Mouse (Mus musculus): ENCODE results near the gene Fsd2. TPM values are rescaled to one million over a fixed set of nuclear protein-coding genes. Genes with fewer than 3 reads are reported as not detected.

Fsd2 gene
- total and polyA plus RNA-seq, 3 experiments = 0.26 to 1.6 (median 0.54) TPM

DNA sequence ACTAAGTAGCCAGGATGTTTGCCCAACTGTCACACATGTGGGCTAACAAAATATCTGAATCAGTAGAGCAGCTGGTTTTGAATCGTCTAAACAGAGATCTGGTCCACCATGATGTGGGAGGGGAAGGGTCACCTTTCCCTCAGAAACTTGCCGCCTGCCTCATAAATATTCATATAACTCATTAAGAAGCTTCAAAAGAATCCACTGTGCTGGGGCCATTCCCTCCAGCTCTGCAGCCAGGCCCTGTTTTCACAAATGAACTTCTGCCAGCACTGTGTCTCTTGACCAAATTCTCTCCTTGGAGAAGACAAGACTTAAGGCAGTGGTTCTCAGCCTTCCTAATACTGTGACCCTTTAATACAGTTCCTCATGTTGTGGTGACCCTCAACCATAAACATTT is 27.2 kb downstream of the Fsd2 start:
- H3K4me1 ChIP-seq (ENCODE audit: control insufficient read depth in 1 of 2, insufficient read depth in 2 of 2) = peaks cover 0 to 5% of the 10 kb centered on the region in 2 experiments; a peak in 1 of 4 replicates
- no peak overlapping the region for H3K9ac ChIP-seq (ENCODE audit: insufficient read depth, low read depth)
- no peaks in the 10 kb centered on the region for H3K27me3 ChIP-seq (replicated peaks)
- no peak overlapping the region for H3K4me2 ChIP-seq (ENCODE audit: insufficient read depth, low read depth, poor library complexity, severe bottlenecking)
- in situ Hi-C loops (cut with MboI; ENCODE audit: low pct_ligation_motif_present, low pct_unique_long_range_greater_than_20kb, low sequenced_read_pairs) = no loop called here
- dilution Hi-C loops (cut with MboI; ENCODE audit: extremely low pct_ligation_motif_present, extremely low pct_unique_long_range_greater_than_20kb, low sequenced_read_pairs) = no loop called here
- no peak for DNase-seq (ENCODE audit: extremely low read depth)
- TF ChIP-seq ZMIZ1 (IDR thresholded peaks at IDR 0.05; ENCODE audit: low read depth, low read length) (no peak), BHLHE40 (IDR thresholded peaks at IDR 0.05; ENCODE audit: low read depth, low read length) (no peak), ZNF384 (IDR thresholded peaks at IDR 0.05; ENCODE audit: low read depth, low read length) (no peak), ZC3H11A (IDR thresholded peaks at IDR 0.05; ENCODE audit: low read depth, low read length) (no peak), SIN3A (IDR thresholded peaks at IDR 0.05; ENCODE audit: low read length) (no peak), KAT2A (IDR thresholded peaks at IDR 0.05; ENCODE audit: insufficient replicate concordance, low read length) (no peak), E2F4 (IDR thresholded peaks at IDR 0.05; ENCODE audit: insufficient replicate concordance, low read depth, low read length) (no peak), CHD2 (IDR thresholded peaks at IDR 0.05; ENCODE audit: low read length) (no peak), UBTF (IDR thresholded peaks at IDR 0.05; ENCODE audit: low read depth, low read length) (no peak), NELFE (IDR thresholded peaks at IDR 0.05; ENCODE audit: low read depth, low read length) (no peak), CHD1 (IDR thresholded peaks at IDR 0.05; ENCODE audit: low read depth, low read length) (no peak), HCFC1 (IDR thresholded peaks at IDR 0.05; ENCODE audit: low read depth, low read length) (no peak), SMC3 (IDR thresholded peaks at IDR 0.05; ENCODE audit: low read depth, low read length) (no peak), JUN (IDR thresholded peaks at IDR 0.05; ENCODE audit: insufficient read depth, low read depth, low read length) (no peak), ZKSCAN1 (IDR thresholded peaks at IDR 0.05; ENCODE audit: borderline replicate concordance, low read depth, low read length) (no peak), USF2 (conservative IDR thresholded peaks at IDR 0.05; ENCODE audit: low read depth, low read length) (no peak), MYC (IDR thresholded peaks at IDR 0.05; ENCODE audit: low read depth, low read length) (no peak), MAX (IDR thresholded peaks at IDR 0.05; ENCODE audit: low read length) (no peak)
- H3K36me3 ChIP-seq (replicated peaks in 1 of 2; ENCODE audit: control insufficient read depth in 1 of 2, insufficient read depth in 1 of 2, low read length in 1 of 2) = peaks cover 10 to 31% of the 10 kb centered on the region in 2 experiments
- H3K79me2 ChIP-seq (replicated peaks; ENCODE audit: control insufficient read depth, extremely low read depth, insufficient read depth, poor library complexity, severe bottlenecking) = no peaks in the 10 kb centered on the region
- no peak overlapping the region for H3K27ac ChIP-seq (ENCODE audit: insufficient read depth, low read depth)
- no peaks in the 10 kb centered on the region for H3K9me3 ChIP-seq (replicated peaks; ENCODE audit: low read length)
- H3K4me3 ChIP-seq (replicated peaks in 1 of 3; ENCODE audit: low read depth in 2 of 3, low read length in 2 of 3, poor library complexity in 1 of 3) = no peak overlapping the region

DNA sequence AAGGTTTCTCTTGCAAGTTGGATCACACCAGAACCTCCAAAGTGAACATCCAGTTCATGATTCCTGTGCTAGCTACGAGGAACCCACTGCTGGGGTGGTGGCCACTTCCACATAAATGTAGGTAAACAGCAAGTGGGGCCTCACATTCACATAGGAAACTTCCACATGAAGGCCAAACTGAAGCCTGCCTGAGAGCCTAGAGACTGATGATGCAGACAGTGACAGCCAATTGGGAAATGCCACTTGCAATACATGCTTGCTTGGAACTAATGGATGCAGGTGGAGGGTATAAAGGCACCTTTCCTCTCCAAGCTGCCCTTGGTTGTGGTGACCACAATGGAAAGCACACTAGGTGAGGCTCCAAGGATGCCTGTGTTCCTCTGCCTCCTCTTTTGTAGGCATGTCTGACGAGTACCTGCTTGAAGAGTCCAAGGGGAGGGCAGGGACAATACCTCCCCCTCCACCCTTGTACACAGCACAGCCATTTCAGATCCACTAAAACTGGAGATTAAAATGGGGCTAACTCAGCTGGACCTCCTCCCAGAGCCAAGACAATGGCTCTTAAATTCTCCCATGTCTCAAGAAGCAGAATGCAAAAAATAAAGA is 28.6 kb downstream of the Fsd2 start:
- in situ Hi-C loops (cut with MboI; ENCODE audit: low pct_ligation_motif_present, low pct_unique_long_range_greater_than_20kb, low sequenced_read_pairs) = no loop called here
- H3K36me3 ChIP-seq (replicated peaks in 1 of 2; ENCODE audit: control insufficient read depth in 1 of 2, insufficient read depth in 1 of 2, low read length in 1 of 2) = peaks cover 19 to 45% of the 10 kb centered on the region in 2 experiments

More for the DNA sequence above, 28.6 kb downstream of the Fsd2 start:
- peaks cover 12% of the 10 kb centered on the region for H3K9me3 ChIP-seq (replicated peaks; ENCODE audit: low read length)
- no peaks in the 10 kb centered on the region for H3K79me2 ChIP-seq (replicated peaks; ENCODE audit: control insufficient read depth, extremely low read depth, insufficient read depth, poor library complexity, severe bottlenecking)
- peak; percentile 92 for TF ChIP-seq CHD2 (IDR thresholded peaks at IDR 0.05; ENCODE audit: low read length)
- no peak for TF ChIP-seq CHD1 (IDR thresholded peaks at IDR 0.05; ENCODE audit: low read depth, low read length)
- H3K27ac ChIP-seq (ENCODE audit: insufficient read depth, low read depth) = no peak overlapping the region
- no peak overlapping the region for H3K9ac ChIP-seq (ENCODE audit: insufficient read depth, low read depth)
- peak; percentile 41 for DNase-seq (ENCODE audit: extremely low read depth)
- no peaks in the 10 kb centered on the region for H3K27me3 ChIP-seq (replicated peaks)
- H3K4me2 ChIP-seq (ENCODE audit: insufficient read depth, low read depth, poor library complexity, severe bottlenecking) = no peak overlapping the region
- no peak overlapping the region for H3K4me3 ChIP-seq (replicated peaks in 1 of 3; ENCODE audit: low read depth in 2 of 3, low read length in 2 of 3, poor library complexity in 1 of 3)
- H3K4me1 ChIP-seq (ENCODE audit: control insufficient read depth in 1 of 2, insufficient read depth in 2 of 2) = peaks cover 0 to 5% of the 10 kb centered on the region in 2 experiments; a peak in 1 of 4 replicates
- dilution Hi-C loops (cut with MboI; ENCODE audit: extremely low pct_ligation_motif_present, extremely low pct_unique_long_range_greater_than_20kb, low sequenced_read_pairs) = no loop called here

Data from CH12.LX (cell line).